Mouse (Mus musculus): ENCODE results near the gene Gm9857. TPM values are rescaled to one million over a fixed set of nuclear protein-coding genes. Genes with fewer than 3 reads are reported as not detected.

The Gm9857 gene
- total RNA-seq (2017): not detected in 3 replicates

DNA sequence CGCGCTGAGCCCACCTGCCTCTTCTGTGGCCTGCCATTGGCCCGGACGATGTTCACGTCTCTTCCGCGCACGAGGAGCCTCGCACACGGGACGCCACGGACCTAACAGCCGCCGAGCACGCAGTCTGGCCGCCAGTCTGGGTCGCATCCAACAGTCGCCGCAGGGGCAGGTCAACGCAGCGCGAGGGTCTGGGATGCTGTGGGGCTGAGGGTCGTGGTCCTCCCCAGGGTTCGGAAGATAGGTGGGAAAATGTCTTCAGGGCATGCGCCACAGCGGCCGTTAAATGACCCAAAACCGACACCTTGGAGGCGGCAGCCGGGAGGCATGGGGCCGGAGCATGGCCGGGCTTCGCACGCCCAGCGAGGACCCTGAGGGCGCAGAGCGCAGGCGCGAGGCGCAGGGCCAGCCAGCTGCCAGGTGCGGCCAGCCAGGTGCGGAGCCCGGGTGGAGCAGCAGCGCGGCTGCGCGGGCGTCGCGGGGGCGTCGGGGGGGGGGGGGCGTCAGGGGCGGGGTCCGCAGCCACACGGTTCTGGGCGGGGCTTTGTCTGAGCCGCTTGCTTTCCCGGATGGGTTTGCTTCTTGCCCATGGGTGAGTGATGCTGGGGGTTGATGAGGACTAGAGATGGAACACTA is at the start of gene Gm9857:
Gene Gm9857 (minus strand): TSS at position 445 of the 633 bp plus-strand sequence.
- ATAC-seq (replicated peaks; ENCODE audit: insufficient number of reproducible peaks, low FRiP score, low TSS enrichment, poor library complexity, severe bottlenecking): no peak

DNA sequence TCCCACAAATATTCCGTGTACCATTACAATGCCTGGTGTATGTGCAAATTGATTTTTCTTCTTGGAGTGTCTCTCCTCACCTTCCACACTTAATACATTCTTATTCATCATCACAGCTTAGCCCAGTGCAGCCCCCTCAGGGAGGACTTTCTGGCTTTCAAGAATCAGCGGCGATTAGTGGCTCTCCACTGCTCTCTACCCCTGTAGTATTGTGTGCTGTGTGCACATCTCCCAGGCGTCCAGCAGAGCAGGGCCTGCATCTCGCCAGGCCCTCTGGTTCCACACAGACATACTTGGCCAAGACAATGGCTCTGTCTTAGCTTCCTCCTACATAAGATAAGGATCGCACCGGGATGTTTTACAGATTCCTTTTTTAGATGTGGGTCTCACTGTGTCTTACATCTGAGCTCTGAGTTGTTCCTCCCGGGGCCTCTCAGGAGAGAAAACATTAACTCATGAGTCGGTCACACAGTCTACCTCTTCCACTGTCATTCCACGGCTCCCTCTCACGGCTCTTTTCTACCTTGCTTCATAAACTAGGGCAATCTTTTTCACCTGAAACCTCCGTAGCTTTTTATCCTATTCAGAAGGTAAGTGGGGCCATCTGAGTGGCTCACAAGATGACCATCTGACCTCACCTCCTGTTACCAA is 46.9 kb upstream of the Gm9857 start:
- no peak for ATAC-seq (replicated peaks; ENCODE audit: insufficient number of reproducible peaks, low FRiP score, low TSS enrichment, poor library complexity, severe bottlenecking)

DNA sequence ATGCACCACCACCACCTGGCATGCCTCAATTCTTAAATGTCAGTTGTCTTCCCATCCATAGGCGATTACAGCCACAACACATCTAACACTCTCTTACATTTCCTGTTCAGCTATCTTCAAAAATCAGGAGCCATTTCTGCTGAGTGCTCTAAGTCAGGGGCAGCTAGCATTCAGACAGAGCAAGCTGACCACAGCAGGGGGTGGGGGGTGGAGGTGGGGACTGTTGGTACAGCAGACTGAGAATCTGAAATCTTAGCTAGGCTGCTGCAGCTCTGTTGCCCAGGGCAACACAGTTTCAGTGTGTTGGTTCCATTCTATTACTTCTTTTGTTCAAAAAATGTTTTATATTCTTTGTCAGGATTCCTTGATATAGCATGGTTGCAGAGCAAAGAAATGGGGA is 46.3 kb upstream of the Gm9857 start:
- ATAC-seq (replicated peaks; ENCODE audit: insufficient number of reproducible peaks, low FRiP score, low TSS enrichment, poor library complexity, severe bottlenecking): no peak

DNA sequence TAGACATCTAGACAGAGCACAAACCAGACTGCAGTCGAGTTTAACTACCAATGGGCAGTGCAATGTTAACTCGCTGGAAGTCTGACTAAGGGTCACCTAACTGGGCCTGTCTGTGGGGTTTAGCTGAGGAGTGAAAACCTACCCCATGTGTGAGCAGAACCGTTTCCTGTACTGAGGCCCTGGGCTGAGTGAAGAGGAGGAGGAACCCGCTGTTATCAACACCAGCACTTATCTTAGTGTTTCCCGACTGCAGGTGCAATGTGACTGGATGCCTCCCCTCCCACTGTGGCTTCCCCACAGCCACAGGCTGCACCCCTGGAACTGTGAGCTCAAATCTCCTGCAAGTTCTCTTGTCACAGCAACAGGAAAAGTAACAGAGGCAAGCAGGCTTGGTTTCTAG is 43.7 kb upstream of the Gm9857 start:
- no peak for ATAC-seq (replicated peaks; ENCODE audit: insufficient number of reproducible peaks, low FRiP score, low TSS enrichment, poor library complexity, severe bottlenecking)

DNA sequence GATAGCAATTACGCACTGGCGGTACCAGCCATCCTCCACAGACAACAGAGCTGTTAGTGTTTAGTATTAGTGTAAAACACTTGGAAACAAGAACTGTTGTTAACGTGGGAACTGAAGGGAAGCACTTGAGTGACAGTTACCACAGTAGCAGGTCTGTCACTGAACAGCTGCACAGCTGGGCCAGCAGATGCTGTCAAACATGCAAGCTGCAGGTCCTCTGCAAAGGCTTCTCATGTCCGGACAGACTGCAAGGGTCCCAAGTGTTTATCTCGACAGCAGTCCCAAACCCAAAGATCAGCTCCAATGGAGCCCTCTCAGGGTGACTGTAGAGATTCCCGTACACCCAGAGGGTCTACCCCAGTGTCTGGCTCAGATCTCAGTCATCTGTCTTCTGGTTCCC is 41.7 kb upstream of the Gm9857 start:
- no peak for ATAC-seq (replicated peaks; ENCODE audit: insufficient number of reproducible peaks, low FRiP score, low TSS enrichment, poor library complexity, severe bottlenecking)

DNA sequence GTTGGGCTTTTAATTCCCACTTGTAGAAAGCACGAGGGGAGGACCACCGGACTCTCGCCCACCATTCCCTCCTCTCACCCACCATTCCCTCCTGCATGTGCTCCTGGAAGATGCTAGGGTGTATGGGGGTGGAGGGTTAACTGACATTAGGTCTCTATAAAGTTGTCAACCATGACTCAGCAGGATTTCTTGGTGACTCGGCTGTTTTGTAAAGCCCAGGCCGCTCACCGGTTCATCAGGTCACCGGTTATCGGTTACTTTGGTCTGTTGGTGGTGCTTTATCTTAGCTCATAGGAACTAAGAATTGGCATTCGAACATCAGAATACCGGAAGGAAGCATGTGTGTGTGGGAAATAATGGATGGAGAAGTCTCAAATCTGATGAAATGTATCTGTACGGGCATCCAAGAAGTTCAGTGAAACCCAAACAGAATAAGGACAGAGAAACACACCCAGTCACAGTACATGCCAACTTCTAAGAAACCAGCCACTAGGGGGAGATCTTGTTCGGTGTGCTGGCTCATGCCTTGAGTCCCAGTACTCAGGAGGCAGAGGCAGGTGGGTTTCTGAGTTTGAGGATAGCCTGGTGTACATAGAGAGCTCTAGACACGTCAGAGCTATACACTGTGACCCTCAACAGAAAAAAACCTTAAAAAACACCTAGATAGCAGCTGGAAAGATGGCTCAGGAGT is 37.2 kb upstream of the Gm9857 start:
- ATAC-seq (replicated peaks; ENCODE audit: insufficient number of reproducible peaks, low FRiP score, low TSS enrichment, poor library complexity, severe bottlenecking): no peak

DNA sequence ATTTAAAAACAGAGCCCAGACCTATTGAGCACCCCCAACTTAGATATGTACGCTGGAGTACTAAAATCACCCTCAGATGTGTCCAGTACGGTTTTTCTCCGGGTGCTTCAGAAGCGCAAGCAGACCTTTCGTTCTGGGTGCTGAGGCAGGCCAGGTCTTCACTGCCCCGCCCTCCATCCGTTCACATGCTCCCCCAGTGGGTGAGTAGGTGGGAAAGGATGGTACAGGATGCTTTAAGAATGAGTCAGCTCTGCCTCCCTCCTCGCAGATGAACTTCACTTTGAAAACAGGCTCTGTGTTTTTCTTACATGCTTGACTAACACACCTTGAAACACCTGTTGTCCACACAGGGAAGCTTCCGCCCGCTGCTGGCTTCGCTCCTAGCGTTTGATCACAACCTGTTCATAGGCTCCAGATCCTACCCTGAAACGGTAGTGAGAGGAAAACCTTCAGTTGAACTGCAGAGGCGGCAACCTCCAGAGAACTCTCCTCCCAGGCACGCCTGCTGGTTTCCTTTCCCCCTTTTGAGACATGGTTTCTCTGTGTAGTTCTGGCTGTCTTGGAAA is 34.8 kb upstream of the Gm9857 start:
- ATAC-seq (replicated peaks; ENCODE audit: insufficient number of reproducible peaks, low FRiP score, low TSS enrichment, poor library complexity, severe bottlenecking): no peak

DNA sequence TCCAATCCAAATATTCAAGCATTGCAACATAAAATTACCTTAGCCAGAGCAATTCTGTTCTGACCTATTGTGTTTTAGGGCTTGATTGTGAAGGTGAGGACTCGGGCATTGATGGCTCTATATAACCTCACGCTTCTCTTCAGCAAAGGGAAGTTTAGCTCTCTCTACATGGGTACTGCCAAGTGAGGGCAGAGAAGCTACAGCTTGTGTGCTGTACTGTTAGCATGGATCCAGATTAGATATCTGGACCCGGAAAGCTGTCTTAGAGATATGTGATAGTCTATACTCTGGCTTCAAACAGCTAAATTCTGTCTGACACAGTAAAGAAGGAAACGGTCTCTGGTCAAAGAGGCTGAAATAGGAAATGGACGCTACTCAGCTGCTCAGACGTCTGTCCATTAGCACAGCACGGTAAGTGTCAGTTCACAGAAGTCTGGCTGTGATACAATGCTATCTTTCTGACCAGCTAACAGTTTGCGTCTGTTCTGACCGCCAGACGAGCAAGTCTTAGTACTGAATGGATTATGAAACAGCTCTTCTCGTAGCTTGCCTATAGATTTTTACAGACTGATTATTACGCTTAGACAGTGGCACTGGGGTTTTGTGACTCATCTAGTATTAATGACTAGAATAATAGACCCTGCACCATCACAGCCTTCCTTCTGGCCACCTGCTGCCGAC is 33.9 kb upstream of the Gm9857 start:
- ATAC-seq (replicated peaks; ENCODE audit: insufficient number of reproducible peaks, low FRiP score, low TSS enrichment, poor library complexity, severe bottlenecking): no peak

DNA sequence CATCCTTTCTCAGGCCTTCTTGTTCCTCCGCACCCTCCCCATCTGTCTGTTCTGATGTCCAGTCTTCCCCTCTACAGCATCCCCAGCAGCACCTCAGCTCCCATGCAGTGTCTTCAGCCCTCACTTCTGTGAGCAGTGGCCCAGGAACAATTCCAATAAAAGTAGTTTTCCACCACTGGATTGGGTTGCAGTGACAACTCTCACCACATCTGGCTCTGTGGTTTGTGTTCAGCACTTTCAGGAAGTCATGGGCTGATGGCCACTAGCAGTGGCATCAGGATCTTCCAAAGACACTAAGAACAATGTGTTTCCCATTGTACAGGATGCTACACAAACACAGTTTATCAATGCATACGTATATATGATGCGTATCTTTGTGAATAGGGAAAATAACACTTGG is 25.8 kb upstream of the Gm9857 start:
- no peak for ATAC-seq (replicated peaks; ENCODE audit: insufficient number of reproducible peaks, low FRiP score, low TSS enrichment, poor library complexity, severe bottlenecking)

DNA sequence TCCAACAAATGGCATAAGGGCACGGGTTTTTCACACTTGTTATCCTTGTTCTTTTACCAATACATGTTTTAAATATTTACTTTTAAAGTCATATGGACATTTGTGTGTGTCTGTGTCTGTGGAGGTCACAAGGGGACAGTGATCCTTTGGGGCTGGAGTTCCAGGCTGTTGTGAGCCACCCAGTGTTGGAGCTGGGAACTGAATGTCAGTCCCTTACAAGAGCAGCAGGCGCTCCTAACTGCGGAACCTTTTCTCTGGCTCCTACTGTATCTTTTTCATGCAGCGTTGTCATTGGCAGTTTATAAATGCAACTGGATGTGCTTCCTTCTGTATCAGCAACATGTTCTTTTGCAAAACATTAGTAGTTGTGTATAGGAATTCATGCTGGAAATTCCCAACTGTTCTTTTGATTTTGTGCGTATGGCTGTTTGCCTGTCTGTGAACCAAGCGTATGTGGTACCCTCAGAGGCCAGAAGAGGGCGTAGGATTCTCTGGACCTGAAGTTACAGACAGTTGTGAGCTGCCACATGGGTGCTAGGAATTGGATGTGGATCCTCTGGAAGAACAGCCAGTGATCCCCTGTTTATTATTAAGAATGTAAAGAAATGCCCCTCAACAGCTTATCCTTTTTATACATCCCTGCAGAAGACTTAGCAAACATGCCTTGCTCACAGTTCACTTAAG is 24.3 kb upstream of the Gm9857 start:
- no peak for ATAC-seq (replicated peaks; ENCODE audit: insufficient number of reproducible peaks, low FRiP score, low TSS enrichment, poor library complexity, severe bottlenecking)

DNA sequence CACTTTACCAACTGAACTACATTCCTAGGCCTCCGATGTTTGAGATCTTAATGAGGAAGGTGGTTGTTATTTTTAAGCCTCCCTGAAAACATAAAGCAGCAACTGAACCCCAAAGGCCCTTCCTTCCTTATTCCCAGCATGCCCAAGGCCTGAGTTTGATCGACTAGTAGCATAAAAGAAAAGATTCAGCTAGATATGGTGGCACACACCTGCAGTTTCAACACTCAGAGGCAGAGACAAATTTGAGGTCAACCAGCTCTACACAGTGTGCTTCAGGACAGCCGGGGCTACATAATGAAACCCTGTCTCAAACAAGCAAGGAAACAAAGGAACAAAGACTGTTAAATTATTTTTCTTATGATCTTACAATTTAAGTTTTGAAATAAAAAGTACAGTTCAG is 23.5 kb upstream of the Gm9857 start:
- ATAC-seq (replicated peaks; ENCODE audit: insufficient number of reproducible peaks, low FRiP score, low TSS enrichment, poor library complexity, severe bottlenecking): no peak

DNA sequence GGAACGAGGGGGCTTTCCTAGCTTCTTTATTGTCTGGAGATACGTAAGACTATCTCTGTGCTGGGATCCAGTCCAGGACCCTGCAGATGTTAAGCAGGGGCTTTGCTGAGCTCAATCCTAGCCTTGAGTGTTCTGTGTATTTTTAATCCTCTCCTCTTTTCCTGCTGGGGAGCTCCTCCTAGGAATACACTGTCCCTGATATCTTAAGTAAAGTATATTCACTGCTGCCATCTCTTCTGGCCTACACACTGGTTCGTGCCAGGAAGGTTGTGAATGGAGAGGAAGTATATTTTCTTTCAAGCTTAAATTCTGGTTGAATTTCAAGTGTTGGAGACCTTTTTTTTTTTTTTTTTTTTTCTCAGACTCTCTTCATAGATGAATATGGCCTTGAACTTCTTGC is 23.0 kb upstream of the Gm9857 start:
- no peak for ATAC-seq (replicated peaks; ENCODE audit: insufficient number of reproducible peaks, low FRiP score, low TSS enrichment, poor library complexity, severe bottlenecking)

DNA sequence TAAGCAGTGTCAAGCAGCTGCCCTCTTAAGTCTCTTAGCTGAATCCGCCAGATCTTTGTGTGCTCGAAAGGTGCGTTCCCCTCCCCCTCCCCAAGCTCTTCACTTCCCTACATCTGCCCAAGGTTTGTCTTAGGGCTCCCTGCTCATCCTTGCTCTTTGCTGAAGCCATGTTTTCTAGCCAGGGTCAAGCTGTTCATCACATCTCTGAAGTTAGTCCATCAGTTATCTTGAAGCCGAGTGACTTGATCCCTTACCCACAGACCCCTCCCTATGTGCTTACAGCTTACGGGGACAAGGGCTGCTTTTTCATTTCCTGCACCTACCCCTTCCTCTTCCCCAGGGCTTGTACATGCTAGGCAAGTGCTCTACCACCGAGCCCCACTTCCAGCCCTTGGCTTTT is 21.4 kb upstream of the Gm9857 start:
- no peak for ATAC-seq (replicated peaks; ENCODE audit: insufficient number of reproducible peaks, low FRiP score, low TSS enrichment, poor library complexity, severe bottlenecking)

DNA sequence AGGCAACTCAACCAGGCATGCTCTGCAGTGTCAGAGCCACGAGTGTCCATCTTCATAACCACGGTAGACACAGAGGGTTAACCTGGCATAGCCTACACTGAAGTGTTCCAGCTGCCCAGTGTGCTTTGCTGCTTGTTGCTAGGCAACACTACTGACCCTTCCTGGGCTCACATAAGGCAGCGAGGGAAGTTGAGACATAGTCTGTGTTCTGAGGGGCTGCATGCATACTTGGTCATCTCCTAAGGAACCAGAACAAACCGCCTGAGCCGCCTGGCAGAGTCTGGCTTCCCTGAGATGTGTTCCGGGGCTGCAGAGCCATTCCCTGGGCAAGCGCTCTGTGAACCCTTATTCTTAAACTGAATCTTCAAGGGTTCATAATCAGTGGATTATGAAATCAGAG is 21.0 kb upstream of the Gm9857 start:
- ATAC-seq (replicated peaks; ENCODE audit: insufficient number of reproducible peaks, low FRiP score, low TSS enrichment, poor library complexity, severe bottlenecking): no peak

DNA sequence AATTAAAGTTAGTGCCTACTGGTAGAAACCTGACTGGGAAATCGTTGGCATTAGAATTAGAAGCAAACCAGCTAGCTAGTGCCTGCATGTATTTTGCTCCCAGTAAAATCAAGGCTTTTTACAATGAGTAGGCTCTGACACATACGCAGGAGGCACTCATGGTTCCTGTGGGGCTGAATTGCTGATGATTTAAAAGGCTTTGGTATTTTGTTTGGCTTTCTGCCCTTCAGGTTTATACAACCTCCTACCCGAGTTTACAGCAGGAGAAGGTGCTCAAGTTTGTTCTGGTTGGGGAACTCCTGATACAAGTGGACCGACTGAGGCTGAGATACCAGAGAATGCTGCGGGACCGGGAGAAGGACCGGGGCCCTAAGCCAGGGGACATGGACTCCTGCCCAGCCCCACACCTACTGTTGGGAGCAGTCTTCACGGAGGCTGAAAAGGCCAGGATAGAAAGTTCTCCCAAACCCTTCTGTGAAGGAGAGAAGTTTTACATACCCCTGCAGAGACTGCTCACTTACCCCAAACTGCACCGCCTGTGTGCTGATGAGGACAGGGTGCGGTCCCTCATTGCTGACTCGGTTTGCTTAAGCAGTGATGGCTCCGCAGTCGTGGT is 19.5 kb upstream of the Gm9857 start:
- no peak for ATAC-seq (replicated peaks; ENCODE audit: insufficient number of reproducible peaks, low FRiP score, low TSS enrichment, poor library complexity, severe bottlenecking)

DNA sequence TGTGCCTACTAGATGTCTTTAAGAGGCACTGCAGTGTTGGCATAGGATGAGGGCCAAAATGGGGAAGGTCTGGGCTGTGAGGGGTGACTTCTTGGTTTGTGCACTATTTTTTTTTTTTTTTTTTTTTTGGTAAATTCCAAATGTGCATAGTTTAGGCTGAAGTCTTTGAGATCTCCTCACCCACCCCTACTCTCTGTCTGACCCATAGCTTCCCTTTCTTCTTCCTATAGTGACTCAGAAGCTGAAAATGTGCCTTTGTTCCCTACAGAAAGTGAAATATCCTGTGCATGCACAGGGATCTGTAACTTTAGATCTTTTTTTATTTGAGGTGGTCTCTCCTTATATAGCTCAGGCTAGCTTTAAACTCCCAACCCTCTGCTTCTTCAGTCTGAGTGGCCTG is 17.7 kb upstream of the Gm9857 start:
- ATAC-seq (replicated peaks; ENCODE audit: insufficient number of reproducible peaks, low FRiP score, low TSS enrichment, poor library complexity, severe bottlenecking): no peak

DNA sequence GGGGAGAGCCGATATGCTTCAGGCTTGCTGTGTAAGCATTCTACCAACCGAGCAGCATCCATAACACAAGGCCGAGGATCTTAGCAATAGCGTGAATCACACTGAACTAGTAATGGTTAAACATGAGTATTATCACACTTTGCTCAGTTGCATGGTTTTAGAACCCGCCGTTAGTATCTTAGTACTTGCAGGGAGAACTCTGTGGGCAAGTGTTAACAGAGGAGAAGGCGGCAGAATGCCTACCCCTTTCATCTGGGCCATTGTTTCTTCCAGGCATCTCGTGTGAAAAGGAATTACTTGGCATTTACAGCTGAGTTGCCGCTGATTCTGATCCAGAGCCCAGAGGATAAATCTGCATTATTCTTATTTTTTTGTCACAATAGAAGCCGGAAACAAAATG is 751 bp upstream of the Gm9857 start:
- no peak for ATAC-seq (replicated peaks; ENCODE audit: insufficient number of reproducible peaks, low FRiP score, low TSS enrichment, poor library complexity, severe bottlenecking)

DNA sequence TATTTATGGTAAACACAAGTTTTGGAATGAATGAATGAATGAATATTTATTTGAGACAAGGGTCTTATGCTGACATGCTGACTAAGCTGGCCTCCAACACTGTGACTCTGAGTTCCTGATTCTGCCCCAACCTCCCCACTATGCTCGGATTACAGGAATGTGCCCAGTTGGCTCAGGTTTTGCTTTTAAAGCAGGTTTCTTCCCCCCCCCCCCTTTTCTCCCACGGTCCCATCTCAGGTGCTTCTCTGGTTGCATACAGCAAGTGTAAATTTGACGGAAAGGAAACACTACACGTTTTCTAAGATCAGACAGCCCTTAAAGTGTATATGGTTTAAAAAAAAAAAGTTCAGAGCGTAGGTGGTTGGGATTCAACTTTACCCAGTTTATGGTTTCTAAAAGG is 672 bp downstream of the Gm9857 start, which contains the start of gene Henmt1:
Gene Henmt1 (plus strand): TSS at position 301 of the 400 bp plus-strand sequence.
- ATAC-seq (replicated peaks; ENCODE audit: insufficient number of reproducible peaks, low FRiP score, low TSS enrichment, poor library complexity, severe bottlenecking): no peak

Data from monocyte, adult 5-6 weeks (primary cell).